Mouse (Mus musculus) layer of hippocampus, adult 2 months (tissue): ENCODE data around the gene Olfr959. TPM values are rescaled to one million over a fixed set of nuclear protein-coding genes. Genes with fewer than 3 reads are reported as not detected.

Source experiments
- DNase-seq, 2 experiments: peaks; one replicate each; pipeline ENCODE4 v3.0.0; 2022; ENCODE audit warnings: low spot score in 2 of 2
- H3K27ac ChIP-seq: fragments of 200-600 bp; 2 replicates; pipeline ENCODE4 v1.8.1; 2022
- H3K4me3 ChIP-seq: fragments of 200-600 bp; 2 replicates; pipeline ENCODE4 v1.8.1; 2022; ENCODE audit warnings: mild to moderate bottlenecking
- CTCF ChIP-seq: fragments of 200-600 bp; conservative IDR thresholded peaks from 2 replicates; pipeline ENCODE4 v1.8.1; 2022; ENCODE audit warnings: antibody characterized with exemption, mild to moderate bottlenecking, moderate library complexity
- long read RNA-seq, 2 experiments: library from polyadenylated mRNA; stranded (forward); transcript quantifications; one replicate each; pipeline ENCODE4 v2.0.0; 2021; ENCODE audit warnings: borderline mapping rate in 2 of 2
- total RNA-seq, 2 experiments: library from RNA; stranded (reverse); gene quantifications; 2 replicates each; pipeline ENCODE4 v1.2.3; 2021

The Olfr959 gene
- not detected for total RNA-seq
- long read RNA-seq, experiment 1: 0 reads
- long read RNA-seq, experiment 2: 0 reads

DNA sequence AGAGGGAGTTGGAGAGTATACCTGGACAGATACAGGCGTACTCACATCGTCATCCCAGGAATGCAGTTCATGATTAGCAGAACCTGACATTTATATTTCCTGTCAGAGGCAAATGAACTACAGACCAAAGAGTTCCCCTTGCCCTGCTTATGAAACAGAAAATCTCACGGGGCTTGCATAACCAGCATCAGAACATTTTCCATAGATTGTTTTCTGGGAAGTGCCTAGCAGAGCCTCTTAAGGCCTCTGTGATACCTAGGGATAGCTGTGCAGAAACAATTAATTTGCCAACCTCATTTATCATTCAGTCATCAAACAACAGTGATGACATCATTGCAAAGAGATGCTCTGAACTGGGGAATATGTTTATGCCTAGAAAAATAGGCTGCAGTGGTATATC lies at the start of gene Olfr959:
Gene Olfr959, minus strand, starts transcription at position 101 of the 400 bp plus-strand sequence.
- Histone ChIP-seq H3K27ac (no peak within 1 kb of the TSS), H3K4me3 (no peak within 1 kb of the TSS)
- DNase-seq: no peak
- no peak for TF ChIP-seq CTCF

DNA sequence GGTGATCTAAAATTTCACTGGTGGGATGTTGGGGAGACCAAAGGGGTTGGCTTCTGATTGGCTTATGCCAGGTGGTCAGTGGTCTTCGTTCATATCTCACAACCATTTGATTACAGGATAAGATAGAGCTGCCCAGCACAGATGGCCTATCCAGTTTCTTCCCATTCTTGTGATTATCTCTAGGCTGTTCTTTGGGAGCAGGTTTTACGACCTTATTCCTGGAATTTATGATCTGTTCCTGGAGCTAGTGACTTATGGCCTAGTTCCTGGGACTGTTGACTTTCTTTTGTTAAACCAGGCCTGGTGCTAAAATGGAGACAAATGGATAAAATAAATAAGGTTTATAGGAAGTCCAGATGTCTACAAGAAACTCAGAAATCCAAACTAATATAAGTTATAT lies 49.3 kb upstream of the Olfr959 start:
- Histone ChIP-seq H3K27ac (no peak overlapping the region), H3K4me3 (no peak overlapping the region)
- DNase-seq: no peak
- no peak for TF ChIP-seq CTCF

DNA sequence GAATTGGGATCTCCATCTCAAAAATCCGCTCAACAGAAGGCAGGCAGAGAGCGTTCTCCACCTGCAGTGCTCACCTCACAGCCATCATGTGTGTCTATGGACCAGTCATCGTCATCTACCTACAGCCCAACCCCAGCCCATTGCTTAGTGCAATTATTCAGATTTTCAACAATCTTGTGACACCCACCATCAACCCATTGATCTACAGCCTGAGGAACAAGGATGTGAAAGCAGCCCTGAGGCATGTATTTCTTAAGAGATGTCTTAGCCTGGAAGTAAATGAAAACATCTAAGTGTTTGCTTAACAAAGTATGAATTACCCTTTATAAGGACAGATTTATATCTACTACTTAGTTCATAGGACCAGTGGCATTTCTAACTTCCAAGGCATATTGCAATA lies 48.4 kb upstream of the Olfr959 start:
- H3K4me3 ChIP-seq: no peak overlapping the region
- no peak for TF ChIP-seq CTCF
- no peak for DNase-seq
- no peak overlapping the region for H3K27ac ChIP-seq

- Histone ChIP-seq H3K27ac (no peak within 1 kb of the TSS), H3K4me3 (no peak within 1 kb of the TSS)
- TF ChIP-seq CTCF: no peak
- DNase-seq: no peak
These were observed 45.7 kb upstream of the Olfr959 start, which contains the start of gene Olfr960 for GRCm38 (mm10) chr9:39621073-39621472. Olfr960 (plus strand) TSS chr9:39621373.

GRCm38 (mm10) chr9:39611953-39612352 lies 36.6 kb upstream of the Olfr959 start:
- DNase-seq: peak in 1 of 2 experiments; percentile 52
- Histone ChIP-seq H3K27ac (no peak overlapping the region), H3K4me3 (no peak overlapping the region)
- peak; percentile 91 for TF ChIP-seq CTCF

DNA sequence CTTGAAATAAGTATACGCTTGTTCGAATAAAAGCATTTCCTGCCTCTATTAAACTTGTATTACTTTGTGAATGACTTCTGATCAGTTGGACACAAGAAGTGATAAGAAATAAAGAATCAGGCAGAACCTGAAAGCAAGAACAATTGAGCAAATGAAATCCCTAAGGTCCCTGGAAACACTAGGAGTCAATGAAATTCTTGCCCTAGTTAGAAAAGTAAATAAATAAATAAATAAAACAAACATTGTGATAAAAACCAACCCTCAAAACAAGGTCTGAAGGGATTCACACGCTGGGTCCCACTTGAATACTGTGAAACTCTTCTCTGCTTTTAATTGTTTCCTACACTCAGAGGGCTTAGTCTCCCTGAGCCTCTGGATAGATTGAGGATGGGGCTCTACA lies 35.0 kb upstream of the Olfr959 start, which contains the start of gene Olfr148:
Gene Olfr148, plus strand, starts transcription at position 301 of the 400 bp plus-strand sequence.
- no peak for DNase-seq
- Histone ChIP-seq H3K27ac (no peak within 1 kb of the TSS), H3K4me3 (no peak within 1 kb of the TSS)
- no peak for TF ChIP-seq CTCF

- H3K27ac ChIP-seq: no peak overlapping the region
- DNase-seq: no peak
- TF ChIP-seq CTCF: no peak
- no peak overlapping the region for H3K4me3 ChIP-seq
These were observed 33.1 kb upstream of the Olfr959 start for GRCm38 (mm10) chr9:39608497-39608896.

DNA sequence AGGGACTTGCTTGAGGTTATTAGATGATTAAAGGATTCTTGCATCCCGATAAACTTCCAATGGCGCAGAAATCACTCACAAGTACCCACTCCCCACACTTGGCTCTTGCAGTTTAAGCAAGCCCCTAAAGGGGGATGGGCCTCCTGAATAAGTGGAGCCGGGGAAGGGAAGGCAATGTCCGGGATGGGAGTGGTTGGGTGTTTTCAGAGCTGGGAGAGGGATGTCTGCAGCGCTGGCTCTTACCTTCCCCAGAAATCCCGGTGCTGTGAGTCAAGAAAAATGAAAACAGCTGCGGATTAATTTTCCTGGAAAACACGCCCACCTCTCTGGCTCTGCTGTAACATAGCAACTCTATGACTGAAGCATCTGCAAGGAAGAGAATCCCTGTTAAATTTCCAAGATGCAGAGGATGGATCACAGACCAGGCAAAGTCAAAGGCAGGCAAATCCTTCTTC lies 28.7 kb upstream of the Olfr959 start, which contains the start of gene AW551984:
Gene AW551984, minus strand, starts transcription at position 405 of the 455 bp plus-strand sequence.
- DNase-seq: no peak
- H3K27ac ChIP-seq: 0 out of 2 replicates have a peak within 1 kb of the TSS, but pooled peaks have one; percentile 18
- no peak for TF ChIP-seq CTCF
- peak within 1 kb of the TSS; percentile 43 for H3K4me3 ChIP-seq

GRCm38 (mm10) chr9:39603333-39603845 lies 28.0 kb upstream of the Olfr959 start:
- DNase-seq: no peak
- 0 out of 2 replicates have a peak overlapping the region, but pooled peaks have one; percentile 18 for H3K27ac ChIP-seq
- TF ChIP-seq CTCF: no peak
- H3K4me3 ChIP-seq: peak overlapping the region; percentile 43

DNA sequence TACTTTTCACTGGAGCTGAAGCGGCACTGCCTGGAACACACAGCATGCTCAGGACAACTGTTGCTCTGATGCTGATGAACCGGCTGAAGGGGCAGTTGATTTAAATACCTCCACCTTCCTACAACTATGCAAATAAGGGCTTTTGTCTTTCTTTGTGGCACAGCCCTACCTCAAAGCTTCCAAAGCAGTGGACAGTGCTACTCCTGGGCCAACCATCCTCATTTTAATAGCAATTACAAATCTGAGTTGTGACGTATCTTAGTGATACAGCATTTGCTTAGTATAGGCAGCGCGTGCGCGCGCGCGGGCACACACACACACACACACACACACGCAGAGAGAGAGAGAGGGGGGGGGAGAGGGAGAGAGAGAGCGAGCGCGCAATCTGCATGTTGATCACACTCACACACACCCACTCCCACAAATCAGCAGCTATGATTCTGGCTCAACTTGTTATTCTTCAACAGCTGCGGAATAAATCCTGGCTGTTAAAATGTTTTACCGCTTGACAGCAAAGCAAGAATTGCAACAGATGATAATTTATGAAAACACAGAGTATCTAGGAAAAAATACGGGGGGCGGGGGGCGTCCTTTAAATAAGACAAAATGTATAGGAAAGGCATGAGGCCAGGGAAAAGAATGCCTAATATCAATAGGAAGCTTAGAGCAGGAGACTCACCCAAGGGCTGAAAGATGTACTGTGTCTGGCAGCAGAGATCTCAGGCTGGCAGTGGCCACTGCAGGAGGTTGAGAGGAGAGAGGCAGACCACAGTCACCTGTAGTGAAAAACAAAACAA lies 27.4 kb upstream of the Olfr959 start:
- Histone ChIP-seq H3K4me3 (peak overlapping the region; percentile 43), H3K27ac (0 out of 2 replicates have a peak overlapping the region, but pooled peaks have one; percentile 18)
- no peak for TF ChIP-seq CTCF
- DNase-seq: peak; percentile 40 to 57

DNA sequence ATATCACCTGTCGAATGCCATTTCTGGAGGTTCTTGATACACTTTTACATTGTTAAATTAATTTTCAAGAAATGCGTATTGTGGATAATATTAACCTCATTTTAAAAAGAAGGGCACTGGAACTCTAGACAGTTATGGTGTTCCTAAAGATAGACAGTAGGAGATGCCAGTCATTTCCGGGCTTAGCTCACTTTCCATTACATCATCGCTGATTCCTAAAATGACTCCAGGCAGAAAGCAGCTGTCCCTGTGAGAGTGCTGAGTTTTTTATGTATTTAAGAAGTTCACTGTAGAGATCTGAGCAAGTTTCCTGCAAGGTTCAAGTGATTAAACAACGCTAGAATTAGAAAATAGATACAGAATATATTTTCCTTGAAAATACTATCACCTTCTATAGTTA lies 1.7 kb upstream of the Olfr959 start:
- no peak for TF ChIP-seq CTCF
- Histone ChIP-seq H3K27ac (no peak overlapping the region), H3K4me3 (no peak overlapping the region)
- DNase-seq: no peak

- peak overlapping the region; percentile 87 for H3K27ac ChIP-seq
- no peak for TF ChIP-seq CTCF
- DNase-seq: no peak
- no peak overlapping the region for H3K4me3 ChIP-seq
These were observed 17.1 kb downstream of the Olfr959 start for GRCm38 (mm10) chr9:39558349-39558647.

DNA sequence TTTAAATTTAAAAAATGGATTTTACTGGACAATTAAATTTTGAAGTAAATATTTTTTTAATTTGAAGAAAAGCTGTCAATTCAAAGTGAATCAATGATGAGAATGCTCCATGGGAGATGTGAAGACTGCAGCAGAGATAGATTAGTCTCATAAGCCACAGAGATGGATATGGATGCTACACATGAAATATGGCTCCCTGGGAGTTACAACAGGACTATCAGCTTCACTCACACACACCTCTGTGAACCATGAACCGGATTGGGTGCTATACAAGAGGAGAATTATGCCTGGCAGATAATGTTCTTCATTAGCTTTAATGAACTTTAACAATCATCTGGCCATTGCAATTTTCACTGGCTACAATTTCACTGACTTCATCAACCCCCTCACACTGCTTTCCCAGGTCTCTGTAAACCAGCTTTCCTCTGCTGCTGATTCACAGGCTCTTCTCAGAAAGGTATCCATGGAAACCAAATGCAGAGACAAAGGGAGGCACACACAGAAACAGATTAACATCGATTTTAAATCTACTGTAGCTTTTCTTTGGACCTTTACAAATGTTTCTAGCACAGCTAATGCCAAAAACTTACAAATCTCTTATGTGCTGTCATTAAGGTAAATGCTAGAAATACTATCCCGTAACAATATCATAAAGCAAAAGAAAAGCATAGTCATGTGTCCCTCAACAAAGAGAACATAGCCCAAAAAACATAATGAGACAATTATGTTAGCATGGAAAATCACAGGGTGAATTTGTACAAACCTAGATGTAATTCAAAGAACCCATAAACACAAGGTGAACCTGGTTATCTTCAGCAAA lies 17.6 kb downstream of the Olfr959 start:
- peak in 1 of 2 experiments; percentile 62 for DNase-seq
- H3K27ac ChIP-seq: peak overlapping the region; percentile 87
- H3K4me3 ChIP-seq: no peak overlapping the region
- no peak for TF ChIP-seq CTCF
